Mouse (Mus musculus): ENCODE results near the gene Surf4.
A peak's percentile ranks its signal among the peaks of the same experiment; 100 is the strongest.

The Surf4 gene

DNA sequence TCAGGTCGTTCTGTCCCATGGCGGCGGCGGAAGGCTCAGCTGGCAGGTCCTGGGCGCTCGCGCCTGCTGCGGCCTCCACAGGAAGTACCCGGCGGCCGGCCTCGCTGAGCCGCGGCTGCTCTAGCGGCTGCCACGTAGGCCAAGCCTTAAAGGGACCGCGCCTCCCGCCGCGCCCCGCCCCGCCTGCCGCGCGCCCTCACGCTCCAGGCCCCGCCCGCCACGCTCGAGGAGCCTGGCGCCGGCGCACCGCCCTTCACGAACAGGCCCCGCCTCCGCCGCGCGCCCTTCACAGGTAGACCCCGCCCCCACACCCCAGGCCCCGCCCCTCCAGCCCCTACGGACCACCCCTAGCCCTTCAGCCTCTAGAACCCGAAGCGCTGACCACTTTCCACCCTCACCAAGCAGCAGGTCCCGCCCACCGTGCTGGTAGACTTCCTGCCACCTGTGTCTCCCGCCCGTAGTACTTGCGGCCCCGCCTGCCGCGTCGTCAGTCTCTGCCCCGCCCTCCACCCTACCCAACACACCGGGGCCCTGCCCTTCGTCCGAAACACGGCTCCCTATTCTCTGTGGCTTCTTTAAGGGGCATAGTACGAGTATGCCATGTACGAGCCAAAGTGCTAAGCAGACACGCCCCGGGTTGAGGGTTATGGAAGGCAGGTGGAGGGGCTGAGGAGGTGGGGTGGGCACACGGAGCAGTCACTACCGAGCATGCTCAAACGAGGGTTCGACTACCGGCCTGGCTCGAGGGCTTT, at the start of gene Surf4, which contains the start of gene Stkld1:
Surf4 (minus strand) TSS at position 625 of the 752 bp plus-strand sequence.
Stkld1 (plus strand) TSS at position 744 of the 752 bp plus-strand sequence.
- DNase-seq (ENCODE audit: extremely low read depth, low read depth): peak; percentile 88

- no peak for DNase-seq (ENCODE audit: extremely low read depth, low read depth)
Measured at GRCm38 (mm10) chr2:26980361-26980760, 46.6 kb upstream of the Surf4 start.

DNA sequence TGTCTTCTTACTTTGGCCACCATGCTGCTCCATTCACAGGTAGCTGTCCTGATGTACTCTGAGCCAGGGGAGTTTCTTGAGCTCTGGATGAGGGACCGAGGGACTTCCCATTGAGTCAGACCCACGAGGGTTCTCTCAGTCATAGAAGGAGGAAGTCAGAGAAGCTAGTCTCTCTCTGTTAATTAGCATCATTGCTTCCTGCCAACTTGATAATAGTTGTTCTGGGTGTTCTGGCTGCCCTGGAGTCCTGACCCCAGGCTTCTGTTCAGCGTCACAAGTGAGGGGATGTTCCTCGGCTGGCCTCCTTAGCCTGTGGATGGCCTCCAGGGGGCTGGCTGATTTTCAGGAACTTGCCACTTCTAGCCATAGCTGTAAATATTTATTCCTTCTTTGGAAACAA, 40.2 kb upstream of the Surf4 start:
- DNase-seq (ENCODE audit: extremely low read depth, low read depth): peak; percentile 37

GRCm38 (mm10) chr2:26973116-26973515, 39.4 kb upstream of the Surf4 start, which contains the start of gene Adamts13:
TSS of gene Adamts13 (plus strand) at chr2:26973416.
- DNase-seq (ENCODE audit: extremely low read depth, low read depth): no peak

DNA sequence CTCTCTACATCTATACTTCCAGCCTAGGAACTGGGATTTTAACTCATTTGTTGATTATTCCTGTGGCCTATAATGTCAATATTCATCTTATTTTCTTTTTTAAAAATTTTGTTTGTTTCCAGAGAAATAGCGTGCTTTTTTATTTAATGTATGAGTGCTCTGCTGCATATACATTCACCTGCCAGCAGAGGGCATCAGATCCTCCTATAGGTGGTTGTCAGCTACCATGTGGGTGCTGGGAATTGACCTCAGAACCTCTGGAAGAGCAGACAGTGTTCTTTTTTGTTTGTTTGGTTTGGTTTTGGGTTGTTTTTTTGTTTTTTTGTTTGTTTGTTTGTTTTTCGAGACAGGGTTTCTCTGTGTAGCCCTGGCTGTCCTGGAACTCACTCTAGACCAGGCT, 33.5 kb upstream of the Surf4 start:
- no peak for DNase-seq (ENCODE audit: extremely low read depth, low read depth)

DNA sequence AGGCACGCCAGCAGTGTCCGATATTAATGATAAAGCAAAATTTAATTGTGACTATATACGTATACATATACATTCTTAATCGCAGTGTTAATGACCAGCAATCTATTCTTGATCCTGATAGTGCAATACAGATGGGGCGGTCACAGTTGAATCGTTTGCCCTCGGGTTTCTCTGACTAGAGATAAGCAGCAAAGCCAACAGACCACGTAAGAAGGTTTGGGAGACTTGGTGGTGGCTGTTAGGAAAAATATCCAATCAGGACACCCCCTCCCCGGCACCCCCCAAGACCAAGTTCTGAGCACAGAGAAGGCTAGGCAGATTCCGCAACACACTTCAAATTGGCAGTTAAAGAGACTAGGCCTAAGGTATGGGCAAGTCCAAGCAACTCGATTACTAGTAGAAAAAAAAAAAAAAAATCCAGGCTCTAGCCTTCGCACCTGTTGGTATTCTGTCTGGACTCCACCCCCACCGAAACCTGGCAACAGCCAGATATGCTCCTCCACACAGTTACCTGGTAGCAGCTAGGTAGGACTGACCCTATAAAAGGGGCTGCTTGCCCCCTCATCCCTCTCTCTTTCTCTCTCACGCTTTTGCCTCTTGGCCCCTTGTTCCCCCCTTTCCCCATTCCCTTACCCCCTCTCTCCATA, 31.1 kb upstream of the Surf4 start:
- DNase-seq (ENCODE audit: extremely low read depth, low read depth): no peak

- peak; percentile 88 for DNase-seq (ENCODE audit: extremely low read depth, low read depth)
Measured at GRCm38 (mm10) chr2:26963923-26964723, 30.4 kb upstream of the Surf4 start, which contains the start of gene Rexo4. TSS of gene Rexo4 (minus strand) at chr2:26964386.

- DNase-seq (ENCODE audit: extremely low read depth, low read depth): no peak
Measured at GRCm38 (mm10) chr2:26960756-26961155, 27.0 kb upstream of the Surf4 start.

DNA sequence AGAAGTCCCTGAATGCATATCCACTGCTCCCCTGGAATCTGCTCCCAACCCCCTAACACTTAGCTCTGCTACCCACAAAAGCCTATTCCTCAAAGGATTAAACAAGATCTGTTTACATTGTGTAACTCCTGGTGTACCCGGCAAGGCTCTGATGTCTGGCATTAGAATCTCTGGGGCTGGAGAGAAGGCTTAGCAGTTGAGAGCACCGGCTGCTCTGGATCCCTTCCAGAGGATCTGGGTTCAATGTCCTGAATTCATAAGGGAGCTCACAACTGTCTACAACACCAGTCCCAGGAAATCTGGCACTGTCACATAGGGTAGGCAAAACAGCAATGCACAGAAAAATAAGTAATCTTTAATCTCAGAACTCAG, 23.7 kb upstream of the Surf4 start:
- DNase-seq (ENCODE audit: extremely low read depth, low read depth): no peak

DNA sequence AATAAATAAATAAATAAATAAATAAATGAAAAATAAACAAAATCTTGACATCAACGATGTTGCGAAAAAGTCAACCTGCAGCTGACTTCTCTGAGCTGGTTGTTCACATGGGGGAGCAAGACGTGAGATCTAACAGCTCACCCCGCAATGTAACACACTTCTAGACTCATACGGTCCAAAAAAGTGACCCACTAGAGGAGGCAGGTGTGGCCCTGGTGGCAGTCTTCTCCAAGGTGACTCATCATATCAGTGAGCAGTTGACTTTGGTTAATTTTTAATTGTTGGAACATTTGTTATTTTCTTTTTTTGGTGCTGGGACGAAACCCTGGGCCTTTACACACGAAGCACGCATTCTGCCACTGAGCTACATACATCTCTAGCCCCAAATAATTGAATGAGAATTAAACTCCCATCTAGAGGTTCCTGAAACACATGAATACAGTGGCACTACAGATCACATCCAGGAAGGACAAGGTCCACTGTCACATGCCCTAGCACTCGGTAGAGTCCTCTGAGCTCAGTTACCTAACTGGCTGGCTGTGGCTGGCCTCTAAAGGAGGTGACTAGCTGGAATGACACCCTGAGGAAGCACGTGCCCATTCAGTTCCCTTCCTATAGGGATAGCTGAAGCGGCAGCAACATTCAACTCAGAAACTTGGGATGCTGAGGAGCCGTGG, 23.2 kb upstream of the Surf4 start:
- no peak for DNase-seq (ENCODE audit: extremely low read depth, low read depth)

DNA sequence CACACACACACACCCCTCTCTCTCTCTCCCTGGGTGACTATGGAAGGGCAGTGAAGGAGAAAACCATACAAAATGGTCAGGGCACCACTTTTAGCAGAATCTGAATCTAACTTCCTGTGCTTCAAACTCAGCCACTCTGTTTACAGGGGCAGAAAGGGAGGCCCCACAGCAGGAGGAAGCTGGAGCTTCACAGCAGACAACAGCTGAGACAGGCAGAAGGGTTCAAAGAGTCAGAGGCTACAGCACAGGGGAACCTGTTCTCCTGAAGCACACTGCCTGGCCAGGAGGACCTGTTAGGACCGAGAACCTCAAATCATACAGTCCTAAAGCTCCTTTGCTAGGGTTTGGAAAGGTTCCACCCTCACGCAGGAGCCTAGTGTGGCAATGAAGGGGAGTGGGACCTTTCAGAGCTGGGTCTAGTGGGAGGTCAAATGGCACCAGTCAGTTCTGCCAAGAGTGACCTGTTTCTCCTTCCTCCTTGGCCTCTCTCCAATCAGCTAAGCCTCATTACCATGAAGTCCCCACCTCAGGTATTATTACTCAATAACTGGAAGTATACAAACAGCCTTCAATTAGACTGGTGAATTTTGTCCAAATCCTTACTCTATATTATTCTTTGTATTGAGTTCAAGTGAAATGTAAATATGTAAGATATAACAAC, 21.1 kb upstream of the Surf4 start:
- no peak for DNase-seq (ENCODE audit: extremely low read depth, low read depth)

DNA sequence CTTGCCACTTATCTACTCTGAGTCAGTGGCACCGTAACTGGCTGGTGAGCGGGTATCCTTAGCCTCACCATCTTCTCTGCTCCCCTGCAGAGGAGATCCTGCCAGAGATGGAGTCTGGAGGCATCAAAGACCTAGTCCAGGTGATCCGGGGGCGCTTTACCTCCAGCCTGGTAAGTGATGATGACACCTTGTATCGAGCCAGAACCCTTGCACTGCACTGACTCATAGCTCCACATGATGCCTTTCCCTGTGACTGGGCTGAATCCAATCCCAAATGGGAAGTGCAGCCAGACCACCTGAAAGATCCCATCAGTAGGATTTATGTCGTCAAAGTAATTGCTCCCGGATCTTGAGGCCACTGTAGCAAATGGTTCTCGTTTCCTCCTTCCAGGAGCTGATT, 19.1 kb upstream of the Surf4 start:
- no peak for DNase-seq (ENCODE audit: extremely low read depth, low read depth)

DNA sequence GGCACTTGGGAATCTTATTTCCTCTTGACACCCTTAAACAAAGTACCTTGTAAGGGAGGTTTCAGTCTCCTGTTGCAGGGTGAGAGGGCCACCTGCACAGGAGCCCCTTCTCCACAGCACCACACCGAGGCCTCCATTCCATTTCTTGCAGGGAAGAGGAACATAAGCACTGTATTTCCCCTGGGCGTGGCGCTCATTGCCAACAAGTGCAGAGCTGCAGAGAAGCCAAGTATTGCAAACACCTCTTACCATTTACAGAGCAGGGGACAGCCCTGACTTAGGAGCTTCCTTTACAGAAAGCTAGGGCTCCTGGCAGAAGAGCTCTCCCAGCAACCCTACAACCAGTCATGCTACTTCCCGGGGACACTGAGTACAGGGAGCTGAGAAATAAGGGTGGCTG, 18.5 kb upstream of the Surf4 start:
- DNase-seq (ENCODE audit: extremely low read depth, low read depth): no peak

- no peak for DNase-seq (ENCODE audit: extremely low read depth, low read depth)
Measured at GRCm38 (mm10) chr2:26951346-26951905, 17.7 kb upstream of the Surf4 start.

GRCm38 (mm10) chr2:26950411-26950810, 16.7 kb upstream of the Surf4 start:
- DNase-seq (ENCODE audit: extremely low read depth, low read depth): no peak

- DNase-seq (ENCODE audit: extremely low read depth, low read depth): no peak
Measured at GRCm38 (mm10) chr2:26943253-26943652, 9.5 kb upstream of the Surf4 start.

DNA sequence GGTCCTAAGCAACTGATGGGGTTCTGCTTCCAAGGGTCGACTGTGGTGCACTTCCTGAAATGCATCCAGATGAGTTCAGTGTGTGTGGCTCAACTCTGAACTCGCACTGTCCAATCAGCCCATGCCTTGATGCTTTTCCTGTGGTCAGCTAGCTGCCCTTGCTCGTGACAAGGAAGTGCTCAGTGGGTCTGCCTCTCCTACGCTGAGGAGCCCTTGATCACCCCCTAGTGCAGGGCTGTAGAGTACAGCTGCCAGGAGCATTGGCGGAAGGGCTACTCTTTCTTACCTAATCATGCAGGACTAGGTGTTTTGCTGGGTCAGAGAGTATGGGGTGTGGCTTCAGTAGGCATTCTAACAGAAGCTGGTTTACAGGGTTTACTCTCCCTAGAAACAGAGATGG, 7.8 kb upstream of the Surf4 start:
- DNase-seq (ENCODE audit: extremely low read depth, low read depth): no peak

DNA sequence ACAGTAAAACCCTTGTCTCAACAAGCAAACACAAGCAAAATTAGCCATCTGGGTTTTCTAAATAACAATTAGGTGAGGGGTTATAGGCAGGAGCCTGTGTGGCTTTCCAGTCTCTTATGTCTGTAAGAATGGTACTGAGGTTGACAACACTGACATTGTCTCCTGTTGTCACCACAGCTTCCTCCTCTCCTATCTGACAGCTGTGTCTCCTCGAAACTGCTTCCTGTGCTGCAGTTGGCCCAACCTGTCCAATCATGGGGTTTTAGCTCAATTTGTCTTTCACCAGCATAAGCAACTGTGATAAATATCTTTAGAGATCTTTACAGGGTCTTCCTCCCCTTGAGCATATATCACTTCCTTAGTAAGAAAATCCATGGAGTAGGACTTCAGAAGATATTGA, 2.7 kb upstream of the Surf4 start:
- DNase-seq (ENCODE audit: extremely low read depth, low read depth): no peak

DNA sequence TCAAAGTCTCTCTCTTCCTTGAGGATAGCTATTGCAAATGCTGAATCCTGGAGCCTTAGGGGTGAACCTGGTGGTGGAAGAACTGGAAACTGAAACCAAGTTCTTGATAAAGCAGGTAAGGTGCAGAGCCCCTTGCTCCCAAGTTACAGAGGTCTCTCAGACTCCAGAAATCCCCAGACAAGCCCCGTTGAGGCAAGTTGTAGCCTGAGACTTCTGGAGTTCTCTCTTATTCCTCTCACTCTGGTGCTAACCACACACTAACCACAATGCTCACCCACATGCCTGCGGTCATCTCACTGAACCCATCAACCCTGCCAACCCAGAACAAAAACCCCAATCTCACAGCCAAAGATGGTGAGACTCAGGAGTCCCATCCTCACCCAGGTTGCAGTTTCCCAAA, 1.6 kb upstream of the Surf4 start:
- no peak for DNase-seq (ENCODE audit: extremely low read depth, low read depth)

- no peak for DNase-seq (ENCODE audit: extremely low read depth, low read depth)
Measured at GRCm38 (mm10) chr2:26932473-26933303, 1.0 kb downstream of the Surf4 start.

All from MEL-GATA-1-ER (cell line).